Mouse (Mus musculus): Measurements from ENCODE around the gene Sdf2l1. TPM values are rescaled to one million over a fixed set of nuclear protein-coding genes. Genes with fewer than 3 reads are reported as not detected.

The Sdf2l1 gene
- total RNA-seq (2023) = 37.5 and 40.5 TPM in 2 replicates

DNA sequence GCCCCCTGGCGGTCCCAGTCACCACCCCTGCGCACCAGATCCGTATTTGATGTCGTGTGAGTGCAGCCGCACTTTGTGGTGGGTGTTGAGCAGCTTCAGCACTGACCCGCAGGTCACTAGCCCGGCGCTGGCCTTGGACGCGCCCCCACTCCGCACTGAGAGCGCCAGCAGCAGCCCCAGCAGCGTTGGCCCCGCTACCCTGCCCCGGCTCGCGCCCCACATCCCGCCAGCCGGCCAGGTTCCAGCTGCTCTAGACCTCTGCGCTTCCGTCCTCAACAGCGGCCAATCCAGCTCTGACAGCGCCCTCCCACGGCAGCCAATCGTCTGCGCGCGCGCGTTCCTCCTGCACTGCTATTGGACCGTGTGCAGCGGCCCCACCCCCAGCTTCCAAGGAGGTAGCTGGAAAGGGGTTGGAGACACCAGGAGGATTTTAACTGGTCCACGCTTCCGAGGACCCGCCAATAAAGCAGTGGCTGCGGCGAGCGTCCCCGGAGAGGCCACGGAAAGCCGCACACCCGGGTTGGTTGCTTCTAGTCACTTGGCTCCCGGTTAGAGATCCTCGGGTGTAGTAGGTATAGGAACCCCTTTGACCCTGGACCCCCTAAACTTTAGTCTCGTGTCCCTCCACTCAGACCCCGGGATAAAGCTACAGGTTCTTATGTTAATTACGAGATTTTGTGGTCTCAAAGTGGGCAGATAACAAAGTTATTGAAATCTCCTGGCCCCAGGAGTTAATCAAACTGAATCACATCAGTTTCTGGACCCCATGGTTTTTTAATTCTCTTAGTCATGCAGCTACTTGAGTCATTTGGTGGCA is at the start of gene Sdf2l1:
Gene Sdf2l1 (minus strand): TSS at position 295 of the 817 bp plus-strand sequence.

DNA sequence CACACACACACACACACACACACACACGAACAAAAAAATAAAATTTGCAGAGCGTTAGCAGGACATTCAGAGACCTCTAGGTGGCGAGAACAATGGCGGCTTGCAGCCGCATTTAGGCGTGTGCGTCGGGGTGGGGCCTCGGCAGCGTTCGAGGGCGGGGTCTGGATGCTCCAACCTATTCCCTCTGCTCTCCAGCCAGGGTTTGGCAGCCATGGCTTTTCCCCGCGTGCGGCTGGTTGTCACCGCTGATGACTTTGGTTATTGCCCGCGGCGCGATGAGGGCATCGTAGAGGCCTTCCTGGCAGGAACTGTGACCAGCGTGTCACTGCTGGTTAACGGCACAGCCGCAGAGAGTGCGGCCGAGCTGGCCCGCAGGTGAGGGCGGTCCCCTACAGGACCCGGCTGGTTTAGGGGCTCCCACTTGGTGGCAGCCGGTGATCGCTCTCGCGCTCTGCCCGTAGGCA is 14.6 kb upstream of the Sdf2l1 start, which contains the start of gene Ccdc116:
Gene Ccdc116 (minus strand): TSS at position 458 of the 464 bp plus-strand sequence.

DNA sequence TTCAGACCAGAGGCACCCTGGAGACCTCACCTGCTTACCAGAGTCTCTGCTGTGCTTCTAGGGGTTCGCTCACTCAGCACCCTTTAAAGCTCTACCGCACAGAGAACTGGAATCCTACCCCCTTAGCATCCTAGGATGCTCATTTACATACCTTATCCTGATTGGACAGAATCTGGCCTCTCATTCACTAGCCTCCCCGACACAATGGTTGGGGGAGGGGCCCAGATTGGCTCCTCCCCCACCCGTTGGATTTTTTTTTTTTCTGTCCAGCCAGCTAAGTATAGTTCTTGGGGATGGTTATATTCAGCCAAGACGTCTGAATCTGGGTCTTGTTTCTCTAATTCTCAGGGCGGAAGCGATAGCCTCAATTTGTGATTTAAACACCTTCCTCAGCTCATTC is 12.2 kb upstream of the Sdf2l1 start, which contains the start of gene Ydjc:
Gene Ydjc (plus strand): TSS at position 283 of the 400 bp plus-strand sequence.

DNA sequence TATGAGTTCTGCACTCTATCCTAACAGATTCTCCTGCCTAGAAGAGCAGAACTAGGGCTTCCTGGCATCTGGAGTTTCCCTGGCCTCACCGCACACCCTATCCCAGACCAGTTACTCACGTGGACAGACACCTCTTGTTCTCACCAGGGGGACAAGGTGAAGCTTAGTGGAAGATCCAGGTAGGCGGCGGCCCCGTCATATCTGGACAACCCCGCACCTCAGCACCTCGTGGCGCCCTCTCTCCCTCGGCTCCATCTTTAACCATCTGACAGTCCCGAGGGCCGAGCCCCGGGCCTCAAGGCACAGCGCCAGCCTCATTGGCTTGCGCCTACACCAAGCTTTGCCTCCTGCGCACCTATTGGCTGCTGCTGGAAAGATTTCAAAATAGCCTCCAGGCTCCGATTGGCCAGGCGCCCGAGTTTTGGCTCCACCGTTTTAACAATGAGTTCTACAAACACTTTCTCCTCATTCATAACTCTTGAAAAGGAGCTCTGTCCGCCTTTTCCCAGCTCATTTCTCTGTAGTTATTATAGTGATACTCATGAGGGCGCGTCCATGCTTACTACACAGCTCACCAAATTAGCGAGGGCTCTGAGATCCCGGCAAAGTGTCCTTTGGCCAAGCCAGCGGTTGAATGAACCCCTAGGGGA is 7.2 kb downstream of the Sdf2l1 start, which contains the start of gene 2610318N02Rik:
Gene 2610318N02Rik (minus strand): TSS at position 297 of the 650 bp plus-strand sequence.

DNA sequence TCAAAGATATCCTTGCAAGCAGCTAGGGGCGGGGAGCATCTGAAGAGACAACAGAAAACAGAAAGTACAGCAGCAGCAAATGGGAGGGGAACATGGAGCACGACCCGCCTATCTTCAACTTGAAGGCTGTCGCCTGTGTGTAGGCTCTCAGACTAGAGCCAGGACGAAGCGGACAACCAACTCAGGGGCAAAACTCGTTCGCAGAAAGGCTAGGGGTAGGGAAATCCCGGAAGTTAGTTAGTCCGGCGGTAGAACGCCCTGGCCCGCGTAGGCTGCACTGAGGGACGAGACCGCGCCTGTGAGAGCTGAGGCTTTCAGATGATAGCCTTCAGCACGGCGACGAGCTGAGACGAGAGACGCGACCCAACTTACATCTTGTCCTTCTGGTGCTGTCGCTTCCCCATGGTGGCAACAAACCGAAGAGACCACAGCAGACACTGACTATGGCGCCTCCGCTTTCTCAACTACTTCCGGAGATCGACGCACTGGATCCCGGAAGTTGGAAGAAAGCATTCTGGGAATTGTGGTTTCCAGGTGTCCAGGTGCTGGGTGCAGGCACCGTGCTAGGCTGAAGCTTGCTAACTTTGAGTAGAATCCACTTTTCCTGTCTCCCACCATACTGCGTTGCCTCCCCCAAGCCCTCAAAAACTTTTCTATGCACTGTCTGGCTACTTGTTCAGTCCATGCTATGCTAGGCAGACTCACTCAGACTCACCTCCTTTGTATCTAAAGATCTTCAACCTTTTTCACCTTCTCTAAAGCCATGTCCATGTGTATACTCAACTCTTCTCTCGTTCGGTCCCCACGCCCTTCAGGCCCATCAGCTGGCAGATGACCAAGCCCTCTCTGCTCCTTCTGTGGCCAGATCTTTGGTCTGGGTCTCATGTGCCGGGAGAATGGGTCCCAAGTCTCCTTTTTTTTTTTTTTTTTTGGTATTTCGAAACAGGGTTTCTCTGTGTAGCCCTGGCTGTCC is 21.1 kb downstream of the Sdf2l1 start, which contains the start of gene Ppil2:
Gene Ppil2 (minus strand): TSS at position 487 of the 973 bp plus-strand sequence.

Other genes with a start within 250 kb of the Sdf2l1 start
- gene Ppm1f, start 235.9 kb downstream of the Sdf2l1 start, total RNA-seq (2023) = 7.5 and 8.2 TPM in 2 replicates
- 103 and 113 TPM in 2 replicates for gene Mapk1, start 149.0 kb downstream of the Sdf2l1 start, total RNA-seq (2023)
- 0.28 and 0.48 TPM in 2 replicates for gene Ypel1, start 62.7 kb downstream of the Sdf2l1 start, total RNA-seq (2023)
- 63.4 and 77.0 TPM in 2 replicates for gene Ppil2, start 21.1 kb downstream of the Sdf2l1 start, total RNA-seq (2023)
- gene 2610318N02Rik, start 7.2 kb downstream of the Sdf2l1 start, total RNA-seq (2023) = 4.2 and 5.7 TPM in 2 replicates
- 4.4 and 6.4 TPM in 2 replicates for gene Ydjc, start 12.2 kb upstream of the Sdf2l1 start, total RNA-seq (2023)
- gene Ccdc116, start 14.8 kb upstream of the Sdf2l1 start, total RNA-seq (2023) = 1.1 and 2.1 TPM in 2 replicates
- gene Ube2l3, start 70.3 kb upstream of the Sdf2l1 start, total RNA-seq (2023) = 141 and 143 TPM in 2 replicates
- gene Rimbp3, start 76.2 kb upstream of the Sdf2l1 start, total RNA-seq (2023) = 0.41 TPM in 1 of 2 replicates, not detected in the other
- gene Hic2, start 101.2 kb upstream of the Sdf2l1 start, total RNA-seq (2023) = 1.9 and 3.3 TPM in 2 replicates
- 2.8 and 2.9 TPM in 2 replicates for gene Tmem191c, start 143.7 kb upstream of the Sdf2l1 start, total RNA-seq (2023)
- not detected in 2 replicates for gene Serpind1, start 199.0 kb upstream of the Sdf2l1 start, total RNA-seq (2023)

Data from neutrophil, adult 65 days (primary cell).